Mouse (Mus musculus) cerebellum, postnatal 10 days (tissue): ENCODE measurements around the gene Lyrm9.
A peak's percentile ranks its signal among the peaks of the same experiment; 100 is the strongest.

Experiments
- DNase-seq, 2 experiments: peaks; one replicate each; pipeline ENCODE4 v3.0.0; 2021; ENCODE audit warnings: mixed read lengths in 2 of 2

Gene Lyrm9

GRCm38 (mm10) chr11:78826442-78827013, at the start of gene Lyrm9:
TSS of gene Lyrm9 (plus strand) at chr11:78826584.
- DNase-seq, result peak; percentile 99 to 100

GRCm38 (mm10) chr11:78777851-78778680, 48.3 kb upstream of the Lyrm9 start:
- DNase-seq, result no peak

- DNase-seq, result no peak
Observed at GRCm38 (mm10) chr11:78780002-78780401, 46.4 kb upstream of the Lyrm9 start.

DNA sequence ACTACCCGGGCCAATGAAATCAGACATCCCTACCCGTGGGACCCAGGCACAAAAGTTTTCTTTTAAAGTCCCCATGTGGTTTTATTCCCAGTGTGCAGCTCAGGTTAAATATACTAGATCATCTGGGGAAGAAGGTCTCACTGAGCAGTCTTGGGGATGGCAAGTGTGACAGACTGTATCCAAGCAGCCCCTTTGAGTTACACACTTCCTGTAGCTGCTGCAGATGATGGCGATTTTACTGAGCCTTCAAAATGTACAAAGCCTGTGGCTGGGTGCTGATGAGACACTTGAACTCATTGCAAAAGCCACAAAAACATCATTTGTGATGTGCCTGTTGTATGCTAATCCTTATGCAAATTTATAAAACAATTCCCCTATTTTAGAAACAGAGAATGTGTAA, 45.8 kb upstream of the Lyrm9 start:
- DNase-seq, result no peak

DNA sequence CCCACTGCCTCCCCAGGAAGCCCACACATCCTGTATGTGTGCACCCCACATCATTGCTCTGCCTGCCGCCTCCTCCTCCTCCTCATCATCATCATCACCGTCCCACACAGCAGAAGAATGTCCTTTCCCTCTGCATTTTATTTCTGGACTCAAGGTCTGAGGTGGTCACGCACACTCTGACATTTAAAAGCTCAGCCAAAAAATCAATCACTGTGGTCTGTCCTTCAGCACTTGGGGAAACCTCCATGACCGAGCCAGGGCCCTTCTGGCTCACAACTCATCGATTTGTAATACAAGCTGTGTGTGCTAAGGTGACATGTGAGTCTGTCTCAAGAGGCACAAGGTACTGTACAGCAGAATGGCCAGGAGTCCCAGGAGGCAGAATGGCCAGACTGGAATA, 44.1 kb upstream of the Lyrm9 start:
- no peak for DNase-seq

- no peak for DNase-seq
Observed at GRCm38 (mm10) chr11:78782791-78783347, 43.5 kb upstream of the Lyrm9 start.

DNA sequence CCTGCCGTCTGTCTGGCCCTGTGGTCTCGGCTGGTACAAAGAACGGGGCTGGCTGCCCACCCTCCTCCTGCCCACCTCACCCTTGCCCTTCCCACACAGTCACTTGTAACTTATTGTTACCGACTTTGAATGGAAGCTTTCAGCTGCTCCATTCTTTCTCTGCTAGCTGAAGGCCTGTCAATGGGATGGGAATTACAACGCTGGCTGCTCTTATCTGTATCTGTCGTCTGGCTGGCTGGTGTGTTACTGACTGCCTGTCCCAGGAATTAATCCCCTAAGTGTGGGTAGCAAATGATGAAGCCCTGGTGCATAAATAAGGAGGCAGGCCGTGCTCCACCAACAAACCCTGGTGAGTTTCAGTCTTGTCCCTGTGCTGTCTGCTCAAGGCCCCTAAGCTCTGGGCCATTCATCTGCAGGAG, 40.4 kb upstream of the Lyrm9 start:
- DNase-seq, result no peak

GRCm38 (mm10) chr11:78789370-78790060, 36.9 kb upstream of the Lyrm9 start:
- DNase-seq, result no peak

- DNase-seq, result peak; percentile 84 to 89
Observed at GRCm38 (mm10) chr11:78791582-78791981, 34.8 kb upstream of the Lyrm9 start.

DNA sequence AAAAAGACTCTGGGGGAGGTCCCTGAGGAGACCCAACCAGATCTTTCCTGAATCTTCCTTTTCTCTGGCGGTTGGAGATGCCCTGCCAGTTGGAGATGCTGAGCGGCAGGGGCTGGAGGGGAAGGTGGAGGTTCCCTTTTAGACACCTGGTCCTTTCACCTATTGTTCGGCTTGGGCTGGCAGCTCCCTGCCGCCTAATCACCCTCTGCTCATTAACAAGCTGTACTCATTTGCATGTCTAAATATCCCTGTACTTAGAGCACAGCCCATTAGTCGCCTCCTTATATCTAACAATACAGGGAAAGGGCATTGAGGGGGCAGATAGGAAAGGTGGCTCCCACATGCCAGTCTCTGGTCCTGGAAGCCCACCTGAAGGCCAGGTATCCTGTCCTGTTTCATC, 34.3 kb upstream of the Lyrm9 start:
- DNase-seq, result no peak

- no peak for DNase-seq
Observed at GRCm38 (mm10) chr11:78792465-78792864, 33.9 kb upstream of the Lyrm9 start.

- DNase-seq, result no peak
Observed at GRCm38 (mm10) chr11:78793116-78793515, 33.3 kb upstream of the Lyrm9 start.

GRCm38 (mm10) chr11:78796072-78796729, 30.2 kb upstream of the Lyrm9 start:
- no peak for DNase-seq

DNA sequence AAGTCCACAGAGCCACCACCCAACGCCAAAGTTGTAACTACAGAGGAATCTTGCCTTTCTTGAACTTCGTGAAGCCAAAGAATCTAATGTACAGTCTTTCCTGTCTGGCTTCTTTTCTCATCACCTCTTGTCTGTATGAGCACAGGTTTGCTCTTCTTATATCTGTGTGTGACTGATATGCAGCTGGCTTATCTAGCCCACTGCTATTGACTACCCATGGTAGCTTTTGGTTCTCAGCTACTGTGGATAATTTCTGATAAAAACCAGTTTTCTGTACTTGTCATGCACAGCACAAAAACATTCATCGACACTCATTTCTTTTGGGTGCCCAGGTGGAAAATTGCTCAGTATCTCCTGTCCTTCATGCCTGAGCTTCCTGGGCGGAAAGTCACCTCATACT, 25.3 kb upstream of the Lyrm9 start:
- DNase-seq, result no peak

DNA sequence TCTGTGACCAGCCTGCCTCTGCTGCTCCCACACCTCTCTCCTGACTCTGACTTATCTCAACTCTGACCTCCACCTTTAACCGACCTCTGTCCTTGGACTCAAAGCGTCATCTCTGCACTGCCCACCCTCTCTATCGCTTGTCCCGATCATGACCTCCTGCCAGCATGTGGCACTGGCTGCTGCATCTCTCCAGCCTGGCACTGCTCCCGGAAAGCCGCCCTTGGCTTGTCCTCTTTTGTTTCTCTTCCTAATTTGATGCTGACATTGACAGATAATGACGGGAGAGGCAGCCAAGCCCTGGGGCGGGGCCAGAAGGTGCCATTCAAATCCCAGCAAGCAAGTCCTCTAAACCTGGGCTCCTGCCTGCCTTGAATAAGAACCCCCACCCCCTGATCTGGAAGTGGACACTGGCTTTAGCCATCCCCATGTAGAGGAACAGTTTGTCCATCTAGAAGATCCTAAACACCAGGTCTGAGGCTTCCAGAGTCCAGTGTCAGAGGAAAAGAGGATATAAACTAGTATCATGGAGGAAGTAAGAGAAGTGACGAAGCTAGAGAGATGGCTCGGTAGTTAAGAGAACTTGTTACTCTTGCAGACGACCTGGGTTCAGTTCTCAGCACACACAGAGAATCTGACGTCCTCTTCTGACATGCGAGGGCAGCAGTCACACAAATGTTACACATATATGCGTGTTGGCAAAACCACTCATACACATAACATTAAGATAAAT, 22.6 kb upstream of the Lyrm9 start:
- peak; percentile 96 to 97 for DNase-seq

GRCm38 (mm10) chr11:78804551-78804950, 21.8 kb upstream of the Lyrm9 start:
- no peak for DNase-seq

DNA sequence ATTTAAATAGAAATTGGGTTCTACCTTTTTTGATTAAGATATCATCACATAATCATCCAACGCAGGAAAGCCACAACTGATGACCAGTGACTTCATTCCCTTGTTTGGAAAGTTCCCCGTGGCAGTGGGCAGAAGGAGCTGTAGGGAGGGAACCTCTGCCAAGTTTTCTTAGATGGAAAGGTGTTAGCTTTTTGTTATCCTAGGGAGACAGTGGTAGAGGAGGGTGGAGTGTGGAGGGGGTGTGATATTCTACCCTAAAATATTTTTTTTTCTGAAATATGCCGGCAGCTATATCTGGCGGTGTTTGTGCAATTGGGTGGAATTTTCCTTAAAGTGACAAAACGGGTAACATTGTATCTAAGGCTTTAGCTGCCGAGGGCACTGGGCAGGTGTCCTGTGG, 21.2 kb upstream of the Lyrm9 start:
- DNase-seq, result peak in 1 of 2 experiments; percentile 40

DNA sequence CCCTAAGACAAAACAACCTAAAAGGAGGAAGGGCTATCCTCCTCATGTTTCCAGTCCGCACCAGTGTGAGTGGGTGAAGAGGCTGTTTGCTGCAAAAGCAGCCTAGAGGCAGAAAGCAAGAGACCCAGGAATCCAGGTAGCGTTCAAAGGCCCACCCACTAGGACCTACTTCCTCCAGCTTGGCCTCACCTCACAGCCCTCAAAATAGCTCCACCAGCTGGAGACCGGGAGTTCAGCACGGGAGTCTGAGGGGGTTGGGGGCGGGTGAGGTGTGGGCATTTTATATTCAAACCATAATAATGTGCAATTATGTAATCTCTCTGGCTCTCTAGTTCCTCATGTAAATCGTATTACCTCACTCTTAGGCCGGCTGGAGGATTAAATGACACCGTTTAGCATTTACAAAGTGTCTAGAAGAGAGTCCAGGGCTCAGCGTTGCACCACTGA, 20.7 kb upstream of the Lyrm9 start:
- no peak for DNase-seq

DNA sequence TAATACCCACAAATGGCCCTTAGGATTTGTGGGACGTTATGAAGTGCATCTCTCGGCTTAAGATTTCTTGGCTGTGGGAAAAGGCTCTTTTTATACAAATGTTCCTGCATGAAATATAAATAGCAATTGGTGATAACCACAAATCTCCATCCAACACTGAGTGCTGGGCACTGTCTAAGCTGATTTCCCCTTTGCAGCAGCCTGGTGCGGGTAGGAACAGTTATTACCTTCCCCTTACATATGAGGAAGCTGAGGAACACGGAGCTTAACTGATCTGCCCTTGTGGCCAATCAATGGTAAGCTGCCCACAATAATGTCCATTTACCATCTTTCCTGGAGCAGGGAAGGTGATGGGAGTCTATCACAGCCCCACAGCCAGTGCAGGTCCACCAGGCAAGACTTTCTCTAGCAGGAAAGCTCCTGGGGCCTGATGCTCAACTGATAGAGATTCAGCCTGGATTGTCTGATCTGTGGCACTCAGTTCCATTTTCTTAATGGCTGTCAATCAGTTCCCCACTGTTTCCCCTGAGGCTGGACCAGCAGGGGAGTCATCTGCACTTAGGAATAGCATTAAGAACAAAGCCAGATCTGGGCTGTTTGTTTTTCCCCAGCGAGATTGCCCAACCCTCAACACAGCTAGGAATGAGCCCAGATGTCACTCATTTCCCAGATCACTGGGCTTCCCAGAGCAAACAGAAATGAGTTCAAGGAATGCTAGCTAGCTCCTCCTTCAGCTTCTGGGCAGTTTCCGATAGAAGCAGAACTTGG, 18.9 kb upstream of the Lyrm9 start:
- peak in 1 of 2 experiments; percentile 39 for DNase-seq

DNA sequence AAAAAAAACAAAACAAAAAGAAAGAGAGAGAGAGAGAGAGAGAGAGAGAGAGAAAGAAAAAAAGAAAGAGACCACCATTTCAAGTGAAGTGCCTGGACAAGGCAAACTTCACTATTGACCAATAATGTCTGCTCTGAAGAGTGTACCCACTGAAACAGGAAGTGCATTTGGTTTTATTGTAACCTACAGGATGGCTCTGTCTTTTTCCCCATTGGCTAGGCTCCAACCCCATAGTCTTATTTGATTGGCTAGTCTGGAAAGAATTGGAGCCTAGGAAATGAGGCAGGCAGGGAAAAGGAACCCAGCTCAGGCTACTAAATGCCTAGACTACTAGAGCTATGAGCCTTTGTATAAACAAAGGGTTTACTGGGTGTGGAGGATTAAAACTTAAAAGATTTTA, 17.0 kb upstream of the Lyrm9 start:
- no peak for DNase-seq

DNA sequence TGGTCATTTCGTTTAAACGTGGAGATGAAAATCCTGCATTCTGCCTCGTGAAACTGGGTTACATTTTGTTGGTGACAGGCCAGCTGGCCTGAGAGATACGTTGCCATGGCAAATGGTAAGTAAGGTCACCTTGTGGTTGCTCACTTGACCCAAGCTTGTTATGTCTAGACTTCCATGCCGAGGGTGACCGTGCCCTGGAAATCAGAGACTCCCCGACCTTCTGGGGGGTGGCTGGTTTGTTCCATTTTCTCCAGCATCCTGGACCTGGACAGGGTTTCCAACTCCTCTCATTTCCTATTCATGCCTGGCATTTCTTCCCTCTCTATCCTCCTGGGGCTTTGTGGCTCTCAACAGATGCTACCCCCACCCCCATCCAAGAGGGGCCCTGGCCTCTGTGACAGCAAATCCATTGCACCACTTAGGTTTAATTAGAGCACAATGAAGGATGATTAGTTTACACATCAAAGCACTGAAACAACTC, 11.9 kb upstream of the Lyrm9 start:
- DNase-seq, result peak; percentile 75 to 82
